Mouse (Mus musculus): ENCODE data around the gene Rfxap. TPM values are rescaled to one million over a fixed set of nuclear protein-coding genes. Genes with fewer than 3 reads are reported as not detected.

Gene Rfxap
- polyA plus RNA-seq, 1 experiment from 2014 or later = 44.3 TPM

GRCm38 (mm10) chr3:54753411-54753810, 54.2 kb downstream of the Rfxap start:
- Histone ChIP-seq H3K36me3 (replicated peaks; ENCODE audit: control insufficient read depth, insufficient read depth, low read depth, low read length) (no peaks in the 10 kb centered on the region; the same call in none of the 2 replicates), H3K9me3 (replicated peaks; ENCODE audit: control insufficient read depth, low read length) (no peaks in the 10 kb centered on the region), H3K4me1 (ENCODE audit: control insufficient read depth, insufficient read depth, low read length) (no peaks in the 10 kb centered on the region; the same call in 1 of the 2 replicates), H3K27ac (replicated peaks; ENCODE audit: low read depth, low read length) (no peak overlapping the region), H3K4me2 (ENCODE audit: low read depth, low read length) (no peak overlapping the region), H3K9ac (replicated peaks; ENCODE audit: low read length) (no peak overlapping the region), H3K4me3 (ENCODE audit: low read depth, low read length) (no peak overlapping the region), H3K27me3 (ENCODE audit: control insufficient read depth, insufficient read depth, low read length) (0 out of 2 replicates have a peak, but pooled peaks cover 2% of the 10 kb centered on the region)
- no peak for ATAC-seq (replicated peaks; ENCODE audit: insufficient number of reproducible peaks, low FRiP score, low TSS enrichment, low read depth)
- 91% methylated on average over 4 of the region's 4 CpGs for WGBS
- DNase-seq (ENCODE audit: low spot score) = no peak

Other genes starting within 250 kb of the Rfxap start
- gene Supt20, start 115.0 kb downstream of the Rfxap start, polyA plus RNA-seq (2014; fragmentation: Nextera tagmentation; extraction: Ambion mirVana) = 126 TPM in 2 replicates
- gene Gm21958, start 93.4 kb downstream of the Rfxap start, polyA plus RNA-seq (2014; fragmentation: Nextera tagmentation; extraction: Ambion mirVana) = 1.1 and 1.9 TPM in 2 replicates
- gene Exosc8, start 72.4 kb downstream of the Rfxap start, polyA plus RNA-seq (2014; fragmentation: Nextera tagmentation; extraction: Ambion mirVana) = 165 and 176 TPM in 2 replicates
- gene Alg5, start 72.3 kb downstream of the Rfxap start, polyA plus RNA-seq (2014; fragmentation: Nextera tagmentation; extraction: Ambion mirVana) = 45.9 and 46.1 TPM in 2 replicates
- gene Smad9, start 52.2 kb downstream of the Rfxap start, polyA plus RNA-seq (2014; fragmentation: Nextera tagmentation; extraction: Ambion mirVana) = 1.2 TPM in 2 replicates
- gene Sertm1, start 108.1 kb upstream of the Rfxap start, polyA plus RNA-seq (2014; fragmentation: Nextera tagmentation; extraction: Ambion mirVana) = 0.32 and 0.60 TPM in 2 replicates
- 2.2 and 2.6 TPM in 2 replicates for gene Ccna1, start 247.7 kb upstream of the Rfxap start, polyA plus RNA-seq (2014; fragmentation: Nextera tagmentation; extraction: Ambion mirVana)

Data from embryonic facial prominence, embryonic 11.5 days (tissue).